Comparison of ENCODE assay signal across 15 mouse cellular contexts in genomic region chr13:40703123-40703797, GRCm38 (mm10). TPM values are rescaled to one million over a fixed set of nuclear protein-coding genes. Genes with fewer than 3 reads are reported as not detected.
DNase-seq lines count a peak whose midpoint lies in the region; ATAC-seq and TF ChIP-seq lines count a peak whose summit lies in the region.
"Had no signal": no experiment of that assay in that cellular context is flagged by ENCODE, and none has a peak within 500 bp of the region (broad histone marks: within the 10 kb centered on the region; RNA-seq: fewer than 3 reads in every experiment).

No protein-coding gene starts in this region.

- H3K9ac ChIP-seq in midbrain, embryonic 11.5 days (ENCODE audit: low read length), result no peak overlapping the region
- no peak overlapping the region for H3K9ac ChIP-seq in midbrain, postnatal 0 days (replicated peaks; ENCODE audit: low read length, poor library complexity, severe bottlenecking)
- no peak overlapping the region for H3K9ac ChIP-seq in limb, embryonic 13.5 days
- H3K9ac ChIP-seq: liver, embryonic 15.5 days; stomach, embryonic 15.5 days had no signal

- 1% methylated on average over 19 of the region's 19 CpGs for WGBS in midbrain, embryonic 11.5 days
- WGBS in midbrain, postnatal 0 days, result 3% methylated on average over 19 of the region's 19 CpGs
- WGBS in limb, embryonic 13.5 days, result 4% methylated on average over 19 of the region's 19 CpGs
- WGBS in cerebellum, adult 2 months, result 4% methylated on average over 19 of the region's 19 CpGs

- peak; percentile 48 for DNase-seq in embryo, embryonic 10.5 days (ENCODE audit: low spot score)
- no peak for DNase-seq in embryo, embryonic 11 days
- peak; percentile 94 for DNase-seq in midbrain, embryonic 11.5 days (ENCODE audit: low spot score, missing footprints)
- DNase-seq in midbrain, postnatal 0 days (ENCODE audit: low spot score), result no peak
- peak; percentile 40 for DNase-seq in retina, embryonic 14.5 days (ENCODE audit: low spot score)
- DNase-seq in frontal cortex, postnatal 14 days (ENCODE audit: low spot score in 2 of 2), result no peak
- no peak for DNase-seq in cerebellum, adult 2 months
- DNase-seq: cerebellum, adult 11-12 months; kidney, adult 2 months; thymus, postnatal 36 days had no signal

- H3K9me3 ChIP-seq in midbrain, embryonic 11.5 days (ENCODE audit: control insufficient read depth, low read length), result no peaks in the 10 kb centered on the region
- no peaks in the 10 kb centered on the region for H3K9me3 ChIP-seq in midbrain, postnatal 0 days (ENCODE audit: low read length)
- H3K9me3 ChIP-seq in limb, embryonic 13.5 days, result no peaks in the 10 kb centered on the region
- H3K9me3 ChIP-seq: liver, embryonic 15.5 days; stomach, embryonic 15.5 days had no signal

- no peak for TF ChIP-seq POLR2A in cerebellum, adult 2 months (IDR thresholded peaks at IDR 0.05; ENCODE audit: borderline replicate concordance, insufficient read depth, low read length)

- H3K4me2 ChIP-seq in midbrain, embryonic 11.5 days, result no peak overlapping the region
- H3K4me2 ChIP-seq in midbrain, postnatal 0 days (ENCODE audit: low read depth, low read length, poor library complexity, severe bottlenecking), result no peak overlapping the region
- peak overlapping the region; percentile 62; the same call in 1 of the 2 replicates for H3K4me2 ChIP-seq in limb, embryonic 13.5 days (replicated peaks)
- H3K4me2 ChIP-seq: liver, embryonic 15.5 days had no signal

- peaks cover 85% of the 10 kb centered on the region for H3K27me3 ChIP-seq in midbrain, embryonic 11.5 days (ENCODE audit: control insufficient read depth, insufficient read depth, low read length)
- H3K27me3 ChIP-seq in midbrain, postnatal 0 days (ENCODE audit: insufficient read depth, low read length), result peaks cover 60% of the 10 kb centered on the region
- H3K27me3 ChIP-seq in limb, embryonic 13.5 days, result peaks cover 90% of the 10 kb centered on the region
- peaks cover 9% of the 10 kb centered on the region; the same call in 1 of the 2 replicates for H3K27me3 ChIP-seq in cerebellum, adult 2 months (ENCODE audit: control insufficient read depth, insufficient read depth, low read length)

- peaks cover 9% of the 10 kb centered on the region for H3K4me1 ChIP-seq in midbrain, embryonic 11.5 days (ENCODE audit: control insufficient read depth, insufficient read depth, low read length)
- no peaks in the 10 kb centered on the region for H3K4me1 ChIP-seq in midbrain, postnatal 0 days (ENCODE audit: insufficient read depth, low read length)
- H3K4me1 ChIP-seq in limb, embryonic 13.5 days, result peaks cover 43% of the 10 kb centered on the region
- H3K4me1 ChIP-seq in cerebellum, adult 2 months (ENCODE audit: control insufficient read depth, insufficient read depth, low read length), result no peaks in the 10 kb centered on the region
- H3K4me1 ChIP-seq: liver, embryonic 15.5 days had no signal

- H3K27ac ChIP-seq in midbrain, embryonic 11.5 days (ENCODE audit: low read depth, low read length), result no peak overlapping the region
- no peak overlapping the region for H3K27ac ChIP-seq in midbrain, postnatal 0 days (ENCODE audit: low read depth, low read length)
- no peak overlapping the region for H3K27ac ChIP-seq in limb, embryonic 13.5 days
- H3K27ac ChIP-seq in cerebellum, adult 2 months (ENCODE audit: insufficient read depth, low read length), result no peak overlapping the region
- H3K27ac ChIP-seq: layer of hippocampus, adult 2 months; liver, embryonic 15.5 days; stomach, embryonic 15.5 days had no signal

- no peaks in the 10 kb centered on the region for H3K36me3 ChIP-seq in midbrain, embryonic 11.5 days (ENCODE audit: control insufficient read depth, insufficient read depth, low read length)
- no peaks in the 10 kb centered on the region for H3K36me3 ChIP-seq in midbrain, postnatal 0 days (ENCODE audit: insufficient read depth, low read length)
- H3K36me3 ChIP-seq in limb, embryonic 13.5 days, result no peaks in the 10 kb centered on the region
- H3K36me3 ChIP-seq: liver, embryonic 15.5 days; stomach, embryonic 15.5 days had no signal

- no peak for TF ChIP-seq CTCF in midbrain, postnatal 0 days (IDR thresholded peaks at IDR 0.05)
- no peak for TF ChIP-seq CTCF in cerebellum, adult 2 months (IDR thresholded peaks at IDR 0.05; ENCODE audit: borderline replicate concordance, insufficient read depth, low read depth, low read length)

- no peak for ATAC-seq in midbrain, embryonic 11.5 days (ENCODE audit: low FRiP score)
- ATAC-seq in midbrain, postnatal 0 days (ENCODE audit: low FRiP score), result no peak
- no peak for ATAC-seq in limb, embryonic 13.5 days (ENCODE audit: low FRiP score, low read depth)

- H3K4me3 ChIP-seq in midbrain, embryonic 11.5 days (ENCODE audit: low read depth, low read length), result no peak overlapping the region
- H3K4me3 ChIP-seq in midbrain, postnatal 0 days (ENCODE audit: low read depth, low read length), result no peak overlapping the region
- no peak overlapping the region for H3K4me3 ChIP-seq in limb, embryonic 13.5 days
- H3K4me3 ChIP-seq in cerebellum, adult 2 months (replicated peaks; ENCODE audit: insufficient read depth, low read depth, low read length), result no peak overlapping the region
- H3K4me3 ChIP-seq: layer of hippocampus, adult 2 months; liver, embryonic 15.5 days had no signal

RNA-seq across cellular contexts. Expression of gene Tfap2a, which starts 34.9 kb away (rescaled TPM):
- polyA plus RNA-seq in midbrain, embryonic 11.5 days (2014; fragmentation: Nextera tagmentation; extraction: Ambion mirVana), result 3.0 and 4.7 TPM in 2 replicates
- total RNA-seq in midbrain, postnatal 0 days (2014; rRNA removed), result 1.3 and 4.0 TPM in 2 replicates
- 1.3 and 2.0 TPM in 2 replicates for polyA plus RNA-seq in midbrain, postnatal 0 days (2015; fragmentation: Nextera tagmentation; extraction: Ambion mirVana)
- 8.3 and 9.5 TPM in 2 replicates for polyA plus RNA-seq in limb, embryonic 13.5 days (2015; fragmentation: Nextera tagmentation; extraction: Ambion mirVana)
- polyA plus RNA-seq in cerebellum, adult 2 months (2012; rRNA removed), result 5.1 and 6.9 TPM in 2 replicates
- polyA plus RNA-seq: heart, postnatal 0 days; liver, embryonic 15.5 days had no signal

Comparison
In these comparisons a context has a peak if more than half of its experiments do, and no peak if none do; other contexts are left out.
1. DNase-seq: peak in embryo, embryonic 10.5 days (single experiment), midbrain, embryonic 11.5 days (single experiment) and retina, embryonic 14.5 days (single experiment); none in embryo, embryonic 11 days (single experiment), midbrain, postnatal 0 days (single experiment), frontal cortex, postnatal 14 days (0 of 2) and cerebellum, adult 2 months (0 of 2).